Comparison of ENCODE assay signal across 19 mouse cellular contexts in genomic region chr14:47490732-47491131, GRCm38 (mm10).
"Had no signal": no experiment of that assay in that cellular context is flagged by ENCODE, and none has a peak within 500 bp of the region (broad histone marks: within the 10 kb centered on the region; RNA-seq: fewer than 3 reads in every experiment).

No protein-coding gene starts in this region.

- H3K27me3 ChIP-seq: megakaryocyte, embryonic 14.5 days; midbrain, embryonic 13.5 days; neural tube, embryonic 12.5 days; neural tube, embryonic 15.5 days had no signal

- H3K4me3 ChIP-seq: left cerebral cortex, adult 2 months; megakaryocyte, embryonic 14.5 days; midbrain, embryonic 10.5 days; midbrain, embryonic 13.5 days; neural tube, embryonic 12.5 days; neural tube, embryonic 15.5 days had no signal

- H3K9ac ChIP-seq: hindbrain, embryonic 14.5 days; lung, embryonic 14.5 days; midbrain, embryonic 13.5 days; neural tube, embryonic 12.5 days; neural tube, embryonic 15.5 days had no signal

- H3K4me2 ChIP-seq: hindbrain, embryonic 14.5 days; lung, embryonic 14.5 days; midbrain, embryonic 13.5 days; neural tube, embryonic 12.5 days; neural tube, embryonic 15.5 days had no signal

- H3K9me3 ChIP-seq: megakaryocyte, embryonic 14.5 days; midbrain, embryonic 10.5 days; midbrain, embryonic 13.5 days; neural tube, embryonic 12.5 days; neural tube, embryonic 15.5 days had no signal

- H3K36me3 ChIP-seq: midbrain, embryonic 13.5 days; neural tube, embryonic 12.5 days; neural tube, embryonic 15.5 days had no signal

- H3K27ac ChIP-seq: hindbrain, embryonic 14.5 days; hindbrain, postnatal 0 days; left cerebral cortex, adult 2 months; midbrain, embryonic 10.5 days; midbrain, embryonic 13.5 days; neural tube, embryonic 12.5 days; neural tube, embryonic 15.5 days had no signal

- ATAC-seq: hindbrain, postnatal 0 days; inflammation-experienced regulatory T-cells, adult 6 months; midbrain, embryonic 13.5 days; midbrain, embryonic 16.5 days had no signal

- DNase-seq: kidney, adult 11 months; kidney, adult 8-10 months; kidney, postnatal 14 days; kidney, postnatal 4 days; layer of hippocampus, postnatal 36 days; lung, embryonic 14.5 days; lung, postnatal 14 days; retina, postnatal 1 day; thymus, postnatal 25 days had no signal
